ENCODE assay signal across 8 mouse cellular contexts in genomic region chr17:24567034-24567779, GRCm38 (mm10). TPM values are rescaled to one million over a fixed set of nuclear protein-coding genes. Genes with fewer than 3 reads are reported as not detected.
A peak's percentile ranks its signal among the peaks of the same experiment; 100 is the strongest.
DNase-seq lines count a peak whose midpoint lies in the region; ATAC-seq and TF ChIP-seq lines count a peak whose summit lies in the region.

No protein-coding gene starts in this region.

- H3K9me3 ChIP-seq in limb, embryonic 13.5 days: no peaks in the 10 kb centered on the region
- no peaks in the 10 kb centered on the region for H3K9me3 ChIP-seq in limb, embryonic 10.5 days (replicated peaks)
- no peaks in the 10 kb centered on the region for H3K9me3 ChIP-seq in embryonic facial prominence, embryonic 15.5 days (replicated peaks)
- no peaks in the 10 kb centered on the region for H3K9me3 ChIP-seq in intestine, postnatal 0 days (ENCODE audit: control insufficient read depth)
- no peaks in the 10 kb centered on the region for H3K9me3 ChIP-seq in forebrain, embryonic 15.5 days
- H3K9me3 ChIP-seq in hindbrain, embryonic 11.5 days (ENCODE audit: control insufficient read depth, low read length): no peaks in the 10 kb centered on the region

- no peak for TF ChIP-seq CTCF in intestine, postnatal 0 days (IDR thresholded peaks at IDR 0.05; ENCODE audit: low read depth)

- no peak overlapping the region for H3K4me3 ChIP-seq in limb, embryonic 13.5 days
- no peak overlapping the region for H3K4me3 ChIP-seq in limb, embryonic 10.5 days
- H3K4me3 ChIP-seq in embryonic facial prominence, embryonic 15.5 days (replicated peaks): no peak overlapping the region
- no peak overlapping the region for H3K4me3 ChIP-seq in intestine, postnatal 0 days (ENCODE audit: low read depth, low read length)
- no peak overlapping the region for H3K4me3 ChIP-seq in forebrain, embryonic 15.5 days
- H3K4me3 ChIP-seq in hindbrain, embryonic 11.5 days (ENCODE audit: low read depth, low read length): no peak overlapping the region

- H3K27ac ChIP-seq in limb, embryonic 13.5 days: no peak overlapping the region
- H3K27ac ChIP-seq in limb, embryonic 10.5 days: no peak overlapping the region
- peak overlapping the region; percentile 22; the same call in 1 of the 2 replicates for H3K27ac ChIP-seq in embryonic facial prominence, embryonic 15.5 days (replicated peaks)
- H3K27ac ChIP-seq in intestine, postnatal 0 days (ENCODE audit: low read depth, low read length): 0 out of 2 replicates have a peak overlapping the region, but pooled peaks have one; percentile 11
- H3K27ac ChIP-seq in forebrain, embryonic 15.5 days (replicated peaks): no peak overlapping the region
- no peak overlapping the region for H3K27ac ChIP-seq in hindbrain, embryonic 11.5 days (ENCODE audit: low read depth, low read length)

- WGBS in limb, embryonic 13.5 days: 83% methylated on average over 8 of the region's 8 CpGs
- 87% methylated on average over 8 of the region's 8 CpGs for WGBS in limb, embryonic 10.5 days
- WGBS in embryonic facial prominence, embryonic 15.5 days: 50% methylated on average over 8 of the region's 8 CpGs
- 41% methylated on average over 8 of the region's 8 CpGs for WGBS in intestine, postnatal 0 days
- 71% methylated on average over 8 of the region's 8 CpGs for WGBS in forebrain, embryonic 15.5 days
- WGBS in hindbrain, embryonic 11.5 days: 79% methylated on average over 8 of the region's 8 CpGs

- H3K9ac ChIP-seq in limb, embryonic 13.5 days: peak overlapping the region; percentile 43; the same call in 1 of the 2 replicates
- H3K9ac ChIP-seq in embryonic facial prominence, embryonic 15.5 days: no peak overlapping the region
- H3K9ac ChIP-seq in intestine, postnatal 0 days (ENCODE audit: low read depth, low read length): no peak overlapping the region
- H3K9ac ChIP-seq in forebrain, embryonic 15.5 days (replicated peaks): no peak overlapping the region
- H3K9ac ChIP-seq in hindbrain, embryonic 11.5 days (ENCODE audit: low read depth, low read length): no peak overlapping the region

- ATAC-seq in limb, embryonic 13.5 days (ENCODE audit: low FRiP score, low read depth): no peak
- peak; percentile 68 for ATAC-seq in embryonic facial prominence, embryonic 15.5 days (ENCODE audit: insufficient number of reproducible peaks, low FRiP score, low TSS enrichment, low read depth)
- peak; percentile 68; the same call in 1 of the 2 replicates for ATAC-seq in intestine, postnatal 0 days
- no peak for ATAC-seq in forebrain, embryonic 15.5 days (replicated peaks)
- ATAC-seq in hindbrain, embryonic 11.5 days (ENCODE audit: low FRiP score): no peak

- H3K4me1 ChIP-seq in limb, embryonic 13.5 days: peaks cover 9% of the 10 kb centered on the region; the same call in 1 of the 2 replicates
- 0 out of 2 replicates have a peak, but pooled peaks cover 4% of the 10 kb centered on the region for H3K4me1 ChIP-seq in limb, embryonic 10.5 days
- peaks cover 14% of the 10 kb centered on the region for H3K4me1 ChIP-seq in embryonic facial prominence, embryonic 15.5 days
- H3K4me1 ChIP-seq in intestine, postnatal 0 days (replicated peaks; ENCODE audit: control insufficient read depth, insufficient read depth, low read length): 0 out of 2 replicates have a peak, but pooled peaks cover 4% of the 10 kb centered on the region
- no peaks in the 10 kb centered on the region for H3K4me1 ChIP-seq in forebrain, embryonic 15.5 days
- no peaks in the 10 kb centered on the region for H3K4me1 ChIP-seq in hindbrain, embryonic 11.5 days (replicated peaks; ENCODE audit: control insufficient read depth, insufficient read depth, low read length)

- H3K36me3 ChIP-seq in limb, embryonic 13.5 days: peaks cover 79% of the 10 kb centered on the region
- H3K36me3 ChIP-seq in limb, embryonic 10.5 days: peaks cover 78% of the 10 kb centered on the region
- peaks cover 68% of the 10 kb centered on the region for H3K36me3 ChIP-seq in embryonic facial prominence, embryonic 15.5 days
- H3K36me3 ChIP-seq in intestine, postnatal 0 days (ENCODE audit: control insufficient read depth, insufficient read depth): peaks cover 29% of the 10 kb centered on the region
- peaks cover 23% of the 10 kb centered on the region for H3K36me3 ChIP-seq in forebrain, embryonic 15.5 days
- H3K36me3 ChIP-seq in hindbrain, embryonic 11.5 days (ENCODE audit: control insufficient read depth, insufficient read depth, low read length): 0 out of 2 replicates have a peak, but pooled peaks cover 3% of the 10 kb centered on the region

- no peaks in the 10 kb centered on the region for H3K27me3 ChIP-seq in limb, embryonic 13.5 days
- no peaks in the 10 kb centered on the region for H3K27me3 ChIP-seq in limb, embryonic 10.5 days (ENCODE audit: low read depth, poor library complexity, severe bottlenecking)
- H3K27me3 ChIP-seq in embryonic facial prominence, embryonic 15.5 days: no peaks in the 10 kb centered on the region
- no peaks in the 10 kb centered on the region for H3K27me3 ChIP-seq in intestine, postnatal 0 days (replicated peaks; ENCODE audit: control insufficient read depth, insufficient read depth, low read length)
- no peaks in the 10 kb centered on the region for H3K27me3 ChIP-seq in forebrain, embryonic 15.5 days
- no peaks in the 10 kb centered on the region for H3K27me3 ChIP-seq in hindbrain, embryonic 11.5 days (ENCODE audit: control insufficient read depth, insufficient read depth, low read length)

- H3K4me2 ChIP-seq in limb, embryonic 13.5 days (replicated peaks): no peak overlapping the region
- no peak overlapping the region for H3K4me2 ChIP-seq in embryonic facial prominence, embryonic 15.5 days (replicated peaks)
- no peak overlapping the region for H3K4me2 ChIP-seq in intestine, postnatal 0 days (replicated peaks; ENCODE audit: low read depth)
- no peak overlapping the region for H3K4me2 ChIP-seq in forebrain, embryonic 15.5 days (replicated peaks)
- no peak overlapping the region for H3K4me2 ChIP-seq in hindbrain, embryonic 11.5 days (replicated peaks; ENCODE audit: low read depth, low read length)

- DNase-seq in limb, embryonic 10.5 days (ENCODE audit: low spot score): no peak
- peak; percentile 24 to 31 for DNase-seq in spleen, postnatal 36 days (ENCODE audit: low spot score in 2 of 2)
- DNase-seq in left cerebral cortex, adult 9 months (ENCODE audit: low spot score in 2 of 2): no peak
- DNase-seq in hindbrain, embryonic 11.5 days (ENCODE audit: low spot score): no peak

RNA-seq across cellular contexts. Expression of gene Pkd1, which starts 17.6 kb away (rescaled TPM):
- polyA plus RNA-seq in limb, embryonic 13.5 days (2015; fragmentation: Nextera tagmentation; extraction: Ambion mirVana): 22.3 and 36.6 TPM in 2 replicates
- polyA plus RNA-seq in limb, embryonic 10.5 days (2016; fragmentation: Nextera tagmentation; extraction: Ambion mirVana): 18.9 and 24.7 TPM in 2 replicates
- polyA plus RNA-seq in embryonic facial prominence, embryonic 15.5 days (2015; fragmentation: Nextera tagmentation; extraction: Ambion mirVana): 32.6 and 36.7 TPM in 2 replicates
- polyA plus RNA-seq in intestine, postnatal 0 days (2015; fragmentation: Nextera tagmentation; extraction: Ambion mirVana): 5.4 and 8.3 TPM in 2 replicates
- polyA plus RNA-seq in forebrain, embryonic 15.5 days (2015; fragmentation: Nextera tagmentation; extraction: Ambion mirVana): 17.1 and 22.9 TPM in 2 replicates
- polyA plus RNA-seq in hindbrain, embryonic 11.5 days (2014; fragmentation: Nextera tagmentation; extraction: Ambion mirVana): 16.0 and 22.2 TPM in 2 replicates

RNA-seq across cellular contexts. Expression of gene Rab26, which starts 33.2 kb away (rescaled TPM):
- 3.4 TPM in 2 replicates for polyA plus RNA-seq in limb, embryonic 13.5 days (2015; fragmentation: Nextera tagmentation; extraction: Ambion mirVana)
- polyA plus RNA-seq in limb, embryonic 10.5 days (2016; fragmentation: Nextera tagmentation; extraction: Ambion mirVana): 2.4 and 3.8 TPM in 2 replicates
- polyA plus RNA-seq in embryonic facial prominence, embryonic 15.5 days (2015; fragmentation: Nextera tagmentation; extraction: Ambion mirVana): 3.7 and 4.3 TPM in 2 replicates
- polyA plus RNA-seq in intestine, postnatal 0 days (2015; fragmentation: Nextera tagmentation; extraction: Ambion mirVana): 0.31 and 0.63 TPM in 2 replicates
- 5.7 and 6.6 TPM in 2 replicates for polyA plus RNA-seq in forebrain, embryonic 15.5 days (2015; fragmentation: Nextera tagmentation; extraction: Ambion mirVana)
- 1.8 and 2.8 TPM in 2 replicates for polyA plus RNA-seq in hindbrain, embryonic 11.5 days (2014; fragmentation: Nextera tagmentation; extraction: Ambion mirVana)

RNA-seq across cellular contexts. Expression of gene Traf7, which starts 39.5 kb away (rescaled TPM):
- polyA plus RNA-seq in limb, embryonic 13.5 days (2015; fragmentation: Nextera tagmentation; extraction: Ambion mirVana): 96.2 and 103 TPM in 2 replicates
- 125 and 136 TPM in 2 replicates for polyA plus RNA-seq in limb, embryonic 10.5 days (2016; fragmentation: Nextera tagmentation; extraction: Ambion mirVana)
- polyA plus RNA-seq in embryonic facial prominence, embryonic 15.5 days (2015; fragmentation: Nextera tagmentation; extraction: Ambion mirVana): 92.8 and 95.7 TPM in 2 replicates
- 39.7 and 41.2 TPM in 2 replicates for polyA plus RNA-seq in intestine, postnatal 0 days (2015; fragmentation: Nextera tagmentation; extraction: Ambion mirVana)
- polyA plus RNA-seq in forebrain, embryonic 15.5 days (2015; fragmentation: Nextera tagmentation; extraction: Ambion mirVana): 107 and 112 TPM in 2 replicates
- 65.8 and 71.1 TPM in 2 replicates for polyA plus RNA-seq in hindbrain, embryonic 11.5 days (2014; fragmentation: Nextera tagmentation; extraction: Ambion mirVana)

Comparison
In these comparisons a context has a peak if more than half of its experiments do, and no peak if none do; other contexts are left out.
1. ATAC-seq: peak in embryonic facial prominence, embryonic 15.5 days (single experiment) and intestine, postnatal 0 days (single experiment); none in limb, embryonic 13.5 days (single experiment), forebrain, embryonic 15.5 days (single experiment) and hindbrain, embryonic 11.5 days (single experiment).
2. H3K27ac ChIP-seq: peak in embryonic facial prominence, embryonic 15.5 days (single experiment) and intestine, postnatal 0 days (single experiment); none in limb, embryonic 13.5 days (single experiment), limb, embryonic 10.5 days (single experiment), forebrain, embryonic 15.5 days (single experiment) and hindbrain, embryonic 11.5 days (single experiment).
3. DNase-seq: peak in spleen, postnatal 36 days (2 of 2); none in limb, embryonic 10.5 days (single experiment), left cerebral cortex, adult 9 months (0 of 2) and hindbrain, embryonic 11.5 days (single experiment).